Mouse (Mus musculus): ENCODE measurements at regions not wholly inside any gene's neighbourhood (a gene's known extent, or its start where the extent isn't known, plus 50 kb on each side); places are given as distances from the start of the nearest gene placed in this dataset.

DNA sequence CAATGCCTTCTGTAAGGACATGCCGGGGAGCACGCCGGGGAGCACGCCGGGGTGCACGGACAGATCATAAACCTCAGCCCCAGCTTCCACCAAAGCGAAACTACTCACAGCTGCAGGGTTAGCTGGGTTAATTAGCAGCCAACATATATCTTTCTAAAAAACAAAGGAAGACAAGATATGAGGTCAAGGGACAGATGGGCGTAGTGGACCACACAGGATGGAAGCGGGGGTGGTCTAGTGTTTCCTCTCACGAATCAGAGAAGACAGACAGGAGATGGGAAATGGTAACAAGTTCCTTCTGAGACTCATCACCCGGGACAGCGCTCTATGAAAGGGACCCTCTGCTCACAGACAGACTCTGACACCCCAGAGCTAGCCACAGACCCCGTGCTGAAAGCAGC is 60.0 kb upstream of the Ajap1 start:
- no peak for DNase-seq

DNA sequence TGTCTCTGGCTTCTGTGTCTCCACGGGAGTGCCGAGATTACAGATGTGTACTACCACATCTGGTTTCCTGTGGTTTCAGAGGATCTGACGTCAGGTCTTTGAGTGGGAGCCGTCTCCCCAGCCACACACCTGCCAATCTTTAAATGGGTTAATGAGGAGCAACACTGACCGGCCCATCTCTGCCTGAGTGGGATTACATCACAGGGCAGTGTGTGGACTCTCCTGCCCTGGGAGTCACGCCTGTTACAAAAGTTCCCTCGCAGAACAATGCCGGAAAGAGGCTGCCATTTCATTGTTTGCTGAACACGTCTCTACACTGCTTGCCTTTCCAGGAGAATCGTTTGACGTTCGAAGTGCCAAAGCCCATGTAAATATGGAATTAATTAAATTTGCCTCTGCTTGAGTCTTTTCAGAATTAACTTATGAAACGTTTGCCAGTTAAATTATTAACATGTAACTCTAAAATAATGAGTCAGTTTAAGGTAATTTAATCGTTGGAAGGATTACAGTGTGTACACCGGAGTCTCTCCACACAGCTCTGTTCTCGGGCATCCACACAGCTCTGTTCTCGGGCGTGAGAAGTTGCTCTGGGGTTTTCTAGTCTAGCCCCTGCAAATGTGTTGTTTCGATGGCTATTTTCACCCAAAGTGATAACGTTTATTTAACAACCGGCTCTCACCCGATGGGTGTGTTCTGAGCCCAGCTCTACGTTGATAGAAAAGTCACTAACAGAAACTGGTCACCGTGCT is 61.5 kb upstream of the Ajap1 start:
- DNase-seq, result no peak

GRCm38 (mm10) chr4:153546709-153547108 is 64.1 kb upstream of the Ajap1 start:
- DNase-seq, result no peak

- no peak for DNase-seq
These were observed 64.5 kb upstream of the Ajap1 start for GRCm38 (mm10) chr4:153547111-153547510.

- DNase-seq, result no peak
These were observed 65.3 kb upstream of the Ajap1 start for GRCm38 (mm10) chr4:153547871-153548270.

DNA sequence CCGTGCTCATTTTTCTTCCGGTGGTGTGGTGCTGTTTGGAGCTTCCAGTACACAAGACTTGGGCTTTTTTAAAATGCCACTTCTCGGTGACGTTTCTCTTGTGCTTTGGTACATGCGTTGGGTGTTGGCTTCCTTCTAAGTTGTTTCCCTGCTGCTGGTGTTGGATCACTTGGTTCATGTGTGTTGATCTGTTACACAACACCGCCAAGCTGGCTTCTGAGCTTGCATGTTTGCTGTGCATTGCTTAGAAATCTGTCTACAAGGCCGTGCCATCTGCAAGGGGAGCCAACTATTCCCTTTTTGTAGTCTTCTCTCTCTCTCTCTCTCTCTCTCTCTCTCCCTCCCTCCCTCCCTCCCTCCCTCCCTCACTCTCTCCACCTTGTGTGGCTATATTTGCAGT is 68.7 kb upstream of the Ajap1 start:
- DNase-seq, result no peak

DNA sequence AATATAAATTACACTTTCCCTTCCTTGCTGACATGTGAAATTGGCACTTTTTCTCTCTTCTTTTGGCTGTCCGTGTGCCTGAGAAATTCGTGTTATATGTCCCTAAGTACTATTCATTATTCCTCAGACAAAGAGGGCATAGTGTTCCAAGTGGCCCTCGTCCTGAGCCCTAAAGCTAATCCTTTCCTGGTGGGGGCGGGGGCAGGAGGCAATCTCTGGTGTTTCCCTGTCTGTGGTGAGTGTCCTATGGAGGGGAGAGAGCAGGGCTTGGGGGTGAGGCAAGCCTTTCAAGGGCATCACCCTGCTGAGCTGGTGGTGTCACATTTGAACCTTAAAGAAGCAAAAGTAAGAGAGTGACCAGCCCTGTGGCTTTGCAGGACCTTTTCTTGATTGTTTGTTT is 69.9 kb upstream of the Ajap1 start:
- DNase-seq, result no peak

GRCm38 (mm10) chr4:153557812-153558608 is 75.4 kb upstream of the Ajap1 start:
- DNase-seq, result no peak

DNA sequence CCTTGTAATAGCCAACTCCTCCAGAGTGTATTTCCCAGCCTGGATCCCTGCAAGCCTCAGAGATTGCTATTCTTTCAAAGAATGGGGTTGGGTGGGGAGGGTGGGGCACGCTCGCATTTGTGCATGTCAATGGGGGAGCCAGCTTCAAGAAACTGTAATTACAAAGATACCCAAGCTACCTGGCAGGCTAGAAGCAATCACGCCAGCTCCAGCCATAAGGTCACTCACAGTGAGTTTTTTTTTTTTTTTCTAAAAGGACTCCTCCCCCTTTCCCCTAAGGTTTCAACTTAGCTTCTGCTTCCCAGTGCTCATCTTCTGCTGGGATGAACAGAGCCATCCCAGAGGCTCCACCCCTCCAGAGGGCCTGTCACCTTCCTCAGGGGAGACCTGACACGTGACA is 77.0 kb upstream of the Ajap1 start:
- DNase-seq, result no peak

DNA sequence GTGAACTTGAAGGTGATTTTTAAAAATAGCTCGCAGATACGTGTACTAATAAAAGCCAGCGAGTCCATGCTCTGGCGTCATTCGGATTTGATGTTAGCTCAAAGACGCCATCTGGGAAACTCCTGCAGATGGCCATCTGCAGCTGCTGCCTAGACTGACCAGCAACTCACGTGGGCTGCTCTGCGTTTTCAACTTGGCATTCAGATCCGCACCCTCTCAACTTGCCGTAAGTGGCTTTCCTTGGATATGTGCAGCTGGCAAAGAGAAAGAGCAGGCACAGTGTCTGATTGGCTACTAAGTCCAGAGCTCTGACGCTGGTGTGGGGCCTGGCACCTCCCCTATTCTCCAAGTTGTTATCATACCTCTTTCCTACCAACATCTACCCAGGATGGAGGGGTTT is 77.6 kb upstream of the Ajap1 start:
- no peak for DNase-seq

- DNase-seq, result no peak
These were observed 78.3 kb upstream of the Ajap1 start for GRCm38 (mm10) chr4:153560956-153561355.

DNA sequence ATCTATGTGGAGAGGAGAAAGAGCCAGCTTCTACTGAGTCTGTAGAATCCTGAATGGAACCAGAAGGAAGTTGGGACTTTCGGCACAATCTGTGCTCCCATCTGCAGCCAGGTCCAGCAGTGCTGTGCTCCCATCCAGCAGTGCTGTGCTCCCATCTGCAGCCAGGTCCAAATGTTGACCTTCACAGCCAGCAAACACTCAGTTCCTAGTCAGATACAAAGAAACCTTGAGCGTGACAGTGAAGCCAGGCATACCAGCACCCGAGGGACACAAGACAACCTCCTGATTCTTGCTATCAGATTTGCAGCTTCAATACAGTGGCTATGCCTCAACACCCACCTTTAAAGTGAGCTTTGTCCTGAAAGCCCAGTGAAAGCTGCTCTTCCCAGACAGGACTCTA is 79.4 kb upstream of the Ajap1 start:
- DNase-seq, result no peak

GRCm38 (mm10) chr4:153567329-153567973 is 84.8 kb upstream of the Ajap1 start:
- DNase-seq, result no peak

GRCm38 (mm10) chr4:153573180-153573769 is 90.7 kb upstream of the Ajap1 start:
- no peak for DNase-seq

- DNase-seq, result no peak
These were observed 110.7 kb upstream of the Ajap1 start for GRCm38 (mm10) chr4:153593291-153593690.

DNA sequence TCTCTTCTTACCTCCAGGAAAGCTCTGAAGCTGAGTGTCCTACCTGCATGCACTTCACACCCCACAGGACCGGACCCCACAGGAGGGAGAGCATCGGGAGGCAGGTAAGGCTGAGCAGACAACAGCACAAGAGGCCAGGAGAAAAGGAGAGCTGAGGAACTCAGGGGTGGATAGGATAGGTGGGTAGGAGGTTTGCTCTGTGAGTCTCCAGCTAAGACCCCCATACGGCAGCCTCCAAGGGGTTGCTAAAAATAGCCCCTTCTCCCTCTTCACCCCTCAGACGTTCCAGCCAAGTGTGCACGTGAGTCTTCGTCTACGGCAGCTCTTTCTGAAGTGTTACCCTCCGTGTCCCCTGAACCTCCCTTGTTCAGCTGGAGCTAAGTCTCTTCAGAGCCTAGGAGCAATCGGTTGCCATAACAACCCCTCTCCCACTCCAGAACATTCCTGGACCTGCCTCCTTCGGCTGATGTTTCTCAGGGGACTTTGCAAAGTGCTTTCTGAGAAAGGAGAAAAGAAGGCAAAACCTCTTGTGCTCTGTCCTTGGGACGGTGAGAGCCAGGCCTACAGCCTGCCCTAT is 117.3 kb upstream of the Ajap1 start:
- DNase-seq, result no peak

DNA sequence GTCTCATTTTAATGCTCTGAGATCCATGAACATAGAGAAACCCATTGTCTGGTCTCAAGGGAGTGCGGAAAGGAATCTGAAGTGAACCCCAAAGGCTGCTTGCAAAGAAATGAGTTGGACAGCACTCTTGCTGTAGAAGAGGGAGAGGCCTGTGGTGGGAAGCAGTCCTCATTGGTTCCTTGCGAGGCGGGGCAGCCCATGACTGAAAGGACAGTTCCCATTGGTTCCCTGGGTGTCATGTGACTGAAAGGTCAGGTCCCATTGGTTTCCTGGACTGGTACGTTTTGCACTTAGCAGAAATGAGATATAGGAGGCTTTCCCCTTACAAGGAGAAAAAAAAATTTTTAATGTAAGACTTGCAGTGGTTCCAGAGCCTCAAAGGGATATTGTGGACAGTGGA is 119.9 kb upstream of the Ajap1 start:
- no peak for DNase-seq

DNA sequence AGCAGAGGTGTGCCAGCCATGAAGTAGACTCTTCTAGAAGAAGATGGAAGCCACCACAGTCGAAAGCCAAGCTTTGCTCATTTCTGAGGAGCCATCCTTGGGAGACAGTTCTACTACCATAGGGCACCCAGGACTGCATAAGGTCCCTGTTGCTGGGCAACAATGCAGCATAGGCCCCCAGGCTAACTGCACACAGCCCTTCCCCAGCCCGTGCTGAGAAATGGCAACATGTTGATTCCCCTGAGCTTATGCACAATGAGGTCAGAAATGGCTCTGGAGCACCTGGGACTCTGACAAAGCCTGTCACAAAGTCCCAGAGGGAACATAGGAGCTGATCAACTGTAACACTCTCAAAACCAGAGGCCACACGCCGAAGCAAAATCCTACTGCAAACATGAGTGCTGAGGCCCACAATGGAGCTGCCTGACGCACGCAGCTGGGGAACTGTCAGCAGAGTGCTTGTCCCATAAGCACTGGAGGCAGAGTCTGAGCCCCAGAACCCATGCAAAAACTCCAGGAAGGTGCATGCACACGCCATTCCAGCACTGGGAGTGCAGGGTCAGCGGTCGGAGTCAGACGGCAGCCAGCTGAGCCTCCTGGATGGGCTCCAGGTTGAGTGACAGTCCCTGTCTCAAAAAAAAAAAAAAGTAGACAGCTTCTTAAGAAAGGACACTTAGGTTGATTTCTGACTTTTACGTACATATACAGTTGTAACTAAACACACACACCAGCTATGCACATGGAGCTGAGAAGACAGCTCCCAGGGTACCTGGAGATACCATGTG is 120.6 kb upstream of the Ajap1 start:
- DNase-seq, result no peak

DNA sequence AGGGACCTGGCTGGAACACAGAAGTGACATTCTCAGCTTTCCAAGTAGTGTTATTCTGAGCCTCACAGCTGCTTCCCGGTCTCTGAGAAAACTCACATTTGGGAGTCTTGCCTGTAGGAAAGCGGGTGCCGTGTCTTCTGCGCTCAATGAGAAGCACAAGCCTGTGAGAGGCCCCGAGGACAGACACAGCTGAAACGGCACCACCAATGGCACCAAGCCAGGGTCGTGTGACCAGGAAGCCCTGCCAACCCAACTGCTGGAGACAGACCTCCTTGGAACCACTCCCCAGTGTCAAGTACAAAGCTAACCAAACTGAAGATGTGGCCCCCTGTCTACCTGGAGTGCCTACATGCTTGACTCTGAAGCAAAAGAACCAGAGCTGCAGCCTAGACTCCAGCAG is 121.3 kb upstream of the Ajap1 start:
- peak; percentile 10 to 15 for DNase-seq

DNA sequence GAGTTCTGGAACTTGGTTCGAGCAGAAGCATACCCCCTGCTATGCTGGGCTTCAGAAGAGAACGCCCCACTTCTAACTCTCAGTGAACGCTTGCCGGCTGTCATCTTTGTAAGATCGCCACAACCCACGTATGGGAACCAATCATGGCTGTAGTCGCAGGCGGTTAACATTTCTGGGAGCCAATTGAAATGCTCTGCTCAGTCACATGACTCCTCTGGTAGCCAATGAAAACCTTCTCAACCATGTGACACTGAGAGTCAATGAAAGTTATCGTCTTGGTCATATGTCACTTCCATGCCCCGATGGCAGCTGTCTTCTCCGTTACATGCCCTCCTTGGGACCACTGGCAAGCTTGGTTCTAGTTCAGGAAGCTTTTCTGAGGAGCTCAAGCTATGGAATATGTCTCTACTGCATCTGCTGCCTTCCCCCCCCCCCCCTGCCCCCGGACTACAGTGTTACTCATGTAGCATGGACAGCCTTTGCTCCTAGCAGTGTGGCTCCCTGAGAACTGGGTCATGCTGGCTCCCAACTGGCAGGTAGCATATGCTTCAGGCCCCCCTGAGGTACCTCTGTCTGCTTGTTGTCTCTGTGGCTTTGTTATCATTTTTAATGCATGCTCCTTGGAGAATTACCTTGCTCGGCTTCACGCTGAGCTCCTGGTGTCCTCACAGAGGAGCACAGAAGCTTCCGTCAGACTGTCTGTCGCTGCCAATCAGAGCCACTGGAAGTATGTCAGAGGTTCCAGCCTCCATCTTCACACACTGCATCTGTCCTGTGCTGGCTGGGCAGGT is 122.3 kb upstream of the Ajap1 start:
- DNase-seq, result peak; percentile 32 to 33

DNA sequence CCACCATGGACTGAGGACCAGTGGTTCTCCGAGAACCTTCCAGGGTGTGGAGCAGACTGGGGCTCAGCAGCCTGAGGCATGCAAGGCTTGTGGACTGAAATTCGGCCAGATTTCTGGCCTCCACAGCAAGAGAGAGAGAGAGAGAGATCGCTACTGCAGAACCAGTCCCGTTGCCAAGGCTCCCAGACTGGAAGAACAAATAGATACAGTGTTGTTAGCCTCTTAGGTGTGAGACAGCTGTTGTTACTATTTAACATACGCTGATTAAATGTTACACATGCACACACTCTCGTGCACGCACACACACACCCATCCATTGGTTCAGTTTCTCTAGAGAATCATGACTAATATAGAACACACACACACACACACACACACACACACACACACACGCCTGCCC is 133.4 kb upstream of the Ajap1 start:
- DNase-seq, result no peak

DNA sequence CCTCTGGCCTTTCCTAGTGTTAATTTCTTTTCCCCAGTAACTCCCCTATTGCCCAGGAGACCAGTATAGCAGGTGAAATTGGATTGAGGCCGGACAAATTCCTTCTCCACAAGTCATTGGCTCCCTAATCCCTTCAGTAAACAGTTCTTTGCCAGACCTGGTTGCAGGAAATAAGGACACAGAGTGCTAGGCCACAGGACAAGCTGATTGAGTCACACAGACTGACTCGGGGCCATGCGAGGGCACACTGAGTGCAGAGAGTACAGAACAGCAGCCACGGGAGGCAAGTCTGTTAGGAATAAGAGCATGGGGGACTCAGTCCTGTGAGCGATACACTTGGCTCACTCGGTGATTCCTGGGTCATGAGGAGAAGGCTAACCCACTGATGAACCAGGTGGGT is 134.3 kb upstream of the Ajap1 start:
- no peak for DNase-seq

All from cerebellum, adult 18-20 months (tissue).